Mouse (Mus musculus): ENCODE results near the gene Hist1h2bk. TPM values are rescaled to one million over a fixed set of nuclear protein-coding genes. Genes with fewer than 3 reads are reported as not detected.
A peak's percentile ranks its signal among the peaks of the same experiment; 100 is the strongest.

Gene Hist1h2bk
- polyA plus RNA-seq, 1 experiment from 2014 or later: 15.2 TPM

DNA sequence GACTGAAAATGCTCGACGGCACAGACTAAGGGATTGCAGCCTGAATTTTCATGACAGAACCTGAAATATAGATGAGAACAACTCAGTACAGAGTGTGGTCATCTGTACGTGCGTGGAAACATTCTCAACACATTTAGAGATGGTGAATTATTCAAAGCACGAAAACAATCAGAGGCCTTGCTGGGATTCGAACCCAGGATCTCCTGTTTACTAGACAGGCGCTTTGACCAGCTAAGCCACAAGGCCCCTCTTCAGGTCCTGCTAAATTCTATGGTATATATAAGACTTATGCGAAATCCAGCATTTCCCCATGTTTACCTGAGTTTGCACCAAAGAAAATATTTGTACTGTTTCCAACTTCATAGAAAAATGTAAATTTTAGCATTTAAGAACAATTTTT is 5.7 kb upstream of the Hist1h2bk start:
- H3K27me3 ChIP-seq: no peaks in the 10 kb centered on the region
- DNase-seq (ENCODE audit: low read depth, low spot score): no peak
- POLR2A ChIA-PET: interaction anchor here (0.5 to 0.6 kb wide), 3 partner anchors 12 to 72 kb away, joined by 4 to 9 read pairs (median 5); no protein-coding TSS in a partner anchor
- in situ Hi-C loops (cut with MboI; ENCODE audit: low pct_unique_long_range_greater_than_20kb): loop anchor here (5.0 to 25.0 kb wide), 7 partner anchors 58 to 1715 kb away; partner anchors contain the start of genes Hist1h1t, Hist1h2bb, Hist1h3c and Hist1h4c
- ATAC-seq: no peak
- CTCF ChIA-PET: interaction anchor here (0.6 to 2.0 kb wide), 8 partner anchors 8 to 154 kb away, joined by 3 to 5 read pairs (median 4); no protein-coding TSS in a partner anchor
- no peak for TF ChIP-seq CTCF (IDR thresholded peaks at IDR 0.05)

DNA sequence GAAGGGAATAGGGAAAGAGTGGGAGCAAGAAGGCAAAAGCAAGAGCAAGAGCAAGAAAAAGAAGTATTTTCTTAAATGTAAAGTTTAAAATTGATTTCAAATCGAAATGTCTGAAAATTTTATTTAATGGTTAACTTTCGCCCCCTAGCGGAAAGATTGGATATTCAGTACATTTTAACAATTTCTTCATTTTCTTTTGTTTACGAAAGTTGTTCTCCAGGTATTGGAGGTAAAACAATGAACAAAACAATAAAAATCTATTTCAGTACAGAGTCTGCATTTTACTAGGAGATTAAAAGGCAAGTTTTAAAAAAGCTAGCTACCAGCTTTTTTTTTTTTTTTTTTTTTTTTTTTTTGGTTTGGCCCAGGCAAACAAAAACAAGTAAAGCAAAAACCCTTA is 5.2 kb upstream of the Hist1h2bk start:
- peak; percentile 43 for TF ChIP-seq CTCF (IDR thresholded peaks at IDR 0.05)
- in situ Hi-C loops (cut with MboI; ENCODE audit: low pct_unique_long_range_greater_than_20kb): loop anchor here (10.0 to 25.0 kb wide), 5 partner anchors 296 to 1714 kb away; partner anchors contain the start of genes Hist1h1t, Hist1h2bb, Hist1h3c and Hist1h4c
- DNase-seq (ENCODE audit: low read depth, low spot score) (no peak), ATAC-seq (no peak)
- ChIA-PET CTCF (interaction anchor here (0.6 to 1.6 kb wide), 7 partner anchors 9 to 147 kb away, joined by 3 to 5 read pairs (median 3); no protein-coding TSS in a partner anchor), POLR2A (interaction anchor here (0.6 kb wide), 2 partner anchors 12 to 72 kb away, joined by 4 to 5 read pairs; no protein-coding TSS in a partner anchor)
- H3K27me3 ChIP-seq: no peaks in the 10 kb centered on the region

DNA sequence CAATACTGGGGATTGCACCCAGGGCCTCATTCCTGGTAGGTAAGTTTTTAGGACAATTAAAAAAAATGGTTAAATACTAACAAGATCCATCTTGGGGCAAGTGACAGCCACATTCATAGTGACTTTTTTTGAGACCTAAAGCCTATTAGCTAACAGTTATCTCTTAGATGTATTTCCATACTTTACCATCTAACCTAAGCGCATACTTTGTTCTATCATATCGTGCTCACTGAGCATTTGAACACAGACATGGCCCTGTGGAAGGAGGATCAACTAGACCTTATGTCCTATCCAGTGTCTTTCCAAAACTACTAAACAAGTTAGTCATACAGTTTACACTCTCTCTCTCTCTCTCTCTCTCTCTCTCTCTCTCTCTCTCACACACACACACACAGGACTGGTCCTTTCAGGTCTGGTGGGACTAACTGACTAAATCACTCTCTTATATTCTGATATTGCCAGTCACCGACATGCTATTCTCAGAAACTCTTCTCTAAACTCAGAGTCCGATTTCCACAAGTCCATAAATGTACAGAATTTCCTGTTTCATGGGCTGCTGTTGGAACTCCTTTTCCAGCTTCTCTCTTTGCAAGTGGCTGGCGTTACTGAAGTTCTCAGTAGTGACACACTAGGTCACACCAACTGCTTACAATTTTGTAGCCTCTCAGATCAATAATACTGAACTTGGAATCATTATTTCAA is 1.8 kb upstream of the Hist1h2bk start:
- TF ChIP-seq CTCF (IDR thresholded peaks at IDR 0.05): no peak
- no peak for DNase-seq (ENCODE audit: low read depth, low spot score)
- H3K27me3 ChIP-seq: no peaks in the 10 kb centered on the region
- in situ Hi-C loops (cut with MboI; ENCODE audit: low pct_unique_long_range_greater_than_20kb): loop anchor here (10.0 to 25.0 kb wide), 5 partner anchors 299 to 1711 kb away; partner anchors contain the start of genes Hist1h1t, Hist1h2bb, Hist1h3c and Hist1h4c
- CTCF ChIA-PET: interaction anchor here (1.4 kb wide), 1 partner anchor 10 kb away, joined by 4 read pairs; no protein-coding TSS in a partner anchor
- POLR2A ChIA-PET: no interaction called here
- no peak for ATAC-seq

DNA sequence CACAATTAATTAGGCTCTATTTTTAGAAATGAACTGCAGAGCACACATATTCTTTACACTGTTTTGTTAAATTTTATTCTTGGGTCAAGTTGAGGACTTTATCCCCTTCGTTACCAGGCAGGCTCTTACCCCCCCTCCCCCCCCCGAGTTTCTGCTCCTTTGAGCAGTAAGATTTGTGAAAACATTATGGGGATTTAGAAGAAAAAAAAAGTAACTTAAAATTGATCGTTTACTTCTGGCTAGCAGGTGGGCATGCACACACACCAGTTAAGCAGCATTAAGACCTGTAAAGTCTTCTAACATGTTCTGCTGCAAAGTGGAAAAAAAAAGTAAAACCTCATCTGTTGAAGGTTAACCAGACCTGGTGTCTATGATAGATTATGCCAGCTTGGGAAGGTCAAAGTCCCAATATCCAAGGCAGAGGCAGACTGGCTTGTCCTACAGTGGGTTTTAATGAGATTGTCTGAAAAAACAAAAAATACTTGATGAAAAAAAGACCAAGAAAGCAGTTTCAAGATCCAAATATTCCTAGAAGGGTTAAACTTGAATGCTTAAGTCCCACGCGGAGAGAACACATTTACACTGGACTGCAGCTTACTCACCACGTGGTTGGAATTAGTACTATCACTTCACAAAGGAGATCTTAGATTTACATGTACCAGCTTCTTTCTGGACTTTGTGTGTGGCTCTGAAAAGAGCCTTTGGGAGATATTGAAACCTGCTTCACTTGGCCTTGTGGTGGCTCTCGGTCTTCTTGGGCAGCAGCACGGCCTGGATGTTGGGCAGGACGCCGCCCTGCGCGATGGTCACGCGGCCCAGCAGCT is 1.0 kb upstream of the Hist1h2bk start:
- ChIA-PET POLR2A (no interaction called here), CTCF (interaction anchor here (1.4 kb wide), 1 partner anchor 9 kb away, joined by 4 read pairs; no protein-coding TSS in a partner anchor)
- DNase-seq (ENCODE audit: low read depth, low spot score): no peak
- ATAC-seq: peak; percentile 22
- H3K27me3 ChIP-seq: no peaks in the 10 kb centered on the region
- TF ChIP-seq CTCF (IDR thresholded peaks at IDR 0.05): no peak
- in situ Hi-C loops (cut with MboI; ENCODE audit: low pct_unique_long_range_greater_than_20kb): loop anchor here (10.0 to 25.0 kb wide), 5 partner anchors 300 to 1710 kb away; partner anchors contain the start of genes Hist1h1t, Hist1h2bb, Hist1h3c and Hist1h4c

DNA sequence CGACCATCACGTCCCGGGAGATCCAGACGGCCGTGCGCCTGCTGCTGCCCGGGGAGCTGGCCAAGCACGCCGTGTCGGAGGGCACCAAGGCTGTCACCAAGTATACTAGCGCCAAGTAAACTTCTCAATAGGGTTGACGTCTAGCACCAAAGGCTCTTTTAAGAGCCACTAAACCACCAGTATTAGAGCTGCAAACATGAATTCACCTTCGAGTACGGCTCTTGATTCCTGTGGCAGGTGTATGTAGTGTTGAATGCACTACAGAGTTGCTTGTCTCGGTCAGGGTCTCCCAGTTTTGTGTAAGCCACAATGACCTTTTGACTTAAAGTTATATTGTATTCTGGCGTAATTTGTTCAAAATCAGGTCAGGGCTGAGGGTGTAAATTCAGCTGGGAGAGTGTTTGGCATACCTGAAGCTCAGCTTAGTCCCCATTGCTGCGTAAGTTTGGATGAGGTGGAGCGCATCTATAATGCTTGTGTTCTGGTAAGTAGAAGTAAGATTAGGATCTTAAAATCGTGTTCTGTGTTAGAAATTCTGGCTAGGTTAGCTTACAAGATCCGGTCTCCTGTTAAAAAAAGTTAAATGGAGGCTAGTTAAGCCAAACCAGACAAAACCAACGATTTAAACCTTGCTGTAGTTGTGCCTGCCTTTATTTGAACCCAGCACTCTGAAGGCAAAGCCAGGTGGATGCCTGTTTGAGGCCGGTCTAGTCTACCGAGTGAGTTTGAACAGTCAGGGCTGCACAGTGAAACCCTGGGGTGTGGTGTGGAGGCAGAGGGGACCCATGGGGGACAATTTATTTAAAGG is 683 bp downstream of the Hist1h2bk start:
- in situ Hi-C loops (cut with MboI; ENCODE audit: low pct_unique_long_range_greater_than_20kb): loop anchor here (10.0 to 25.0 kb wide), 5 partner anchors 302 to 1708 kb away; partner anchors contain the start of genes Hist1h1t, Hist1h2bb, Hist1h3c and Hist1h4c
- POLR2A ChIA-PET: no interaction called here
- CTCF ChIA-PET: interaction anchor here (0.9 kb wide), 1 partner anchor 1365 kb away, joined by 3 read pairs; no protein-coding TSS in a partner anchor
- no peak for TF ChIP-seq CTCF (IDR thresholded peaks at IDR 0.05)
- ATAC-seq (peak; percentile 10), DNase-seq (ENCODE audit: low read depth, low spot score) (no peak)
- no peaks in the 10 kb centered on the region for H3K27me3 ChIP-seq

DNA sequence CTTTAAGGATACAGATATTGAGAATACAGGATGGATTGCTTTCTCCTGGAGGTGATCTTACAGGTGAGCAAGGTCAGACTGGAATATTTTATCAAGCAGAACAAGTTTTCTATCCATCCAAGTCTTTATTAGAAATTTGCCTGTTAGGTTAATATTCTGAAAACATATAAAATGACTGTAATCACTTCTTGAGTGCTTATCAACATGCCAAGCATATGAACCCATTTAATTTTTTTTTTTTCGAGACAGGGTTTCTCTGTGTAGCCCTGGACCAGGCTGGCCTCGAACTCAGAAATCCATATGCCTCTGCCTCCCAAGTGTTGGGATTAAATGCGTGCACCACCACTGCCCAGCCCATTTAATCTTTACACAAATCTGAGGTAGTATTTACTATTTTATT is 1.3 kb downstream of the Hist1h2bk start:
- POLR2A ChIA-PET: no interaction called here
- ATAC-seq: no peak
- TF ChIP-seq CTCF (IDR thresholded peaks at IDR 0.05): no peak
- CTCF ChIA-PET: interaction anchor here (1.0 kb wide), 1 partner anchor 1387 kb away, joined by 3 read pairs; no protein-coding TSS in a partner anchor
- in situ Hi-C loops (cut with MboI; ENCODE audit: low pct_unique_long_range_greater_than_20kb): loop anchor here (10.0 to 25.0 kb wide), 5 partner anchors 302 to 1708 kb away; partner anchors contain the start of genes Hist1h1t, Hist1h2bb, Hist1h3c and Hist1h4c
- no peaks in the 10 kb centered on the region for H3K27me3 ChIP-seq
- no peak for DNase-seq (ENCODE audit: low read depth, low spot score)

DNA sequence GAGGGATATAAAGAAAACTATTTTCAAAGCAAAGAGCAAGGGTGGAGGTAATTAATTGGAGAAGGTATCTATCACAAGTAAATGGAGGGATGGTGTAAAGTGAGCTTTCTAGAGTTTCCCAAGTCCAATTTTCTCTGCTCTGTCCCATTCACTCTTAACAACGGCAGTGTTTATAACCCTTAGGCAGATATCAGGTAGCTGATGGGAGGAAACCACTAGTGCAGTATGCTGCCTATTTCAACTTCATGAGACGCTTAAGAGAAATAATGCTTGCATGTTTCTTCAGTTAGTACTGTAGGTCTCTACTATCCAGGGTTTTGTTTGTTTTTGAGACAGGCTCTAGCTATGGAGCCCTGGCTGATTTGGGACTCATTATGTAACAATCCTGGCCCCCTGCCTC is 1.7 kb downstream of the Hist1h2bk start:
- no peak for TF ChIP-seq CTCF (IDR thresholded peaks at IDR 0.05)
- CTCF ChIA-PET: interaction anchor here (1.0 kb wide), 1 partner anchor 1387 kb away, joined by 3 read pairs; no protein-coding TSS in a partner anchor
- POLR2A ChIA-PET: no interaction called here
- in situ Hi-C loops (cut with MboI; ENCODE audit: low pct_unique_long_range_greater_than_20kb): loop anchor here (10.0 to 25.0 kb wide), 5 partner anchors 303 to 1707 kb away; partner anchors contain the start of genes Hist1h1t, Hist1h2bb, Hist1h3c and Hist1h4c
- no peaks in the 10 kb centered on the region for H3K27me3 ChIP-seq
- no peak for DNase-seq (ENCODE audit: low read depth, low spot score)
- ATAC-seq: no peak

DNA sequence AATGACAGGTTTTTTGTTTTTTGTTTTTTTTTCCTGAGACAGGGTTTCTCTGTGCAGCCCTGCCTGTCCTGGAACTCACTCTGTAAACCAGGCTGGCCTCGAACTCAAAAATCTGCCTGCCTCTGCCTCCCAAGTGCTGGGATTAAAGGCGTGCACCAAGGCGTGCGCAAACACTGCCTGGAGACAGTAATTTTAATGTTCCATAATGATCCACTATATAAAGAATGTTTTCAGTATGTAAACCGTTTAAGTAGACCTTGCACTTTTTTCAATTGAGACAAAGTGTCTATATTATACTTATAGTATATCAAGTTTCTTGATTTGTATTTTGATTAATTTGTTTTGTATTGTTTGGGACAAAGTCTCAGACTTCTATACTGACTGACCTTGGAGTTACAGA is 3.7 kb downstream of the Hist1h2bk start:
- ChIA-PET POLR2A (no interaction called here), CTCF (no interaction called here)
- in situ Hi-C loops (cut with MboI; ENCODE audit: low pct_unique_long_range_greater_than_20kb): loop anchor here (10.0 to 25.0 kb wide), 5 partner anchors 305 to 1705 kb away; partner anchors contain the start of genes Hist1h1t, Hist1h2bb, Hist1h3c and Hist1h4c
- ATAC-seq (no peak), DNase-seq (ENCODE audit: low read depth, low spot score) (no peak)
- no peak for TF ChIP-seq CTCF (IDR thresholded peaks at IDR 0.05)
- H3K27me3 ChIP-seq: no peaks in the 10 kb centered on the region

DNA sequence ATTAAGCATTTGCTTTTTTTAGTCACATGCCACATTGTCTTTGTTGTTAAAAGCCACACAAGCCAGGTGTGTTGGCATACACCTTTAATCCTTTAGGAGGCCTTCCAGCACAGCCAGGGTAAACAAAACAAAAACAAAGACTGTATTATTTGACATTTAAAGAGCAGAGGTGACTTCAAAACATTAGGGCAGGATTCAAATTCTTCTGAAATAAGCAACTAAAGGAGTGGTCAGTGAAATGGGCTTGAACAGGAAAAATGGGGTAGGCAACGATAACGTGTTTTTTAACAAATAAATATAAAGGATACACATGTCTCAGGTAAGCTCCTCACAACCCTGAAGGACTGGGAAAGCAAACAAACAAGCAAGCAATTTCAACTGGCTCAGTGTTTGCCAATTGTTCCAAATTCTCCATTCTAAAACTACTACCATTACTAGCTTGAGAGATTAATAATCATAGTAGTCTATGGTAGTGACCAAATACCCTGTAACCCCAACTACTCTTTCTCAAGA is 4.3 kb downstream of the Hist1h2bk start:
- CTCF ChIA-PET: no interaction called here
- no peaks in the 10 kb centered on the region for H3K27me3 ChIP-seq
- ATAC-seq: no peak
- no peak for DNase-seq (ENCODE audit: low read depth, low spot score)
- POLR2A ChIA-PET: no interaction called here
- TF ChIP-seq CTCF (IDR thresholded peaks at IDR 0.05): no peak
- in situ Hi-C loops (cut with MboI; ENCODE audit: low pct_unique_long_range_greater_than_20kb): loop anchor here (5.0 to 25.0 kb wide), 8 partner anchors 305 to 1705 kb away; partner anchors contain the start of genes Hist1h1t, Hist1h2af, Hist1h2bb and Hist1h3c

Data from Patski (cell line).